ENCODE assay signal across 8 mouse cellular contexts in genomic region chr7:96952094-96952493, GRCm38 (mm10). TPM values are rescaled to one million over a fixed set of nuclear protein-coding genes. Genes with fewer than 3 reads are reported as not detected.
DNase-seq lines count a peak whose midpoint lies in the region; ATAC-seq and TF ChIP-seq lines count a peak whose summit lies in the region.

No protein-coding gene starts in this region.

- no peak overlapping the region for H3K27ac ChIP-seq in ES-E14 (ENCODE audit: insufficient read depth, low read depth, low read length, poor library complexity, severe bottlenecking)
- H3K27ac ChIP-seq in hindbrain, embryonic 12.5 days: no peak overlapping the region
- H3K27ac ChIP-seq in liver, postnatal 0 days (ENCODE audit: low read depth): peak overlapping the region; percentile 92

- H3K4me1 ChIP-seq in ES-E14 (ENCODE audit: control insufficient read depth in 2 of 2, insufficient read depth in 2 of 2, low read length in 2 of 2, poor library complexity in 1 of 2): peaks cover 0 to 1% of the 10 kb centered on the region in 2 experiments; a peak in 1 of 4 replicates
- H3K4me1 ChIP-seq in hindbrain, embryonic 12.5 days: peaks cover 7% of the 10 kb centered on the region
- H3K4me1 ChIP-seq in liver, postnatal 0 days (ENCODE audit: insufficient read depth): peaks cover 9% of the 10 kb centered on the region

- H3K9ac ChIP-seq in ES-E14 (ENCODE audit: insufficient read depth, low read depth, low read length, poor library complexity, severe bottlenecking): peak overlapping the region; percentile 97; the same call in 1 of the 2 replicates
- H3K9ac ChIP-seq in hindbrain, embryonic 12.5 days: peak overlapping the region; percentile 79
- H3K9ac ChIP-seq in liver, postnatal 0 days (replicated peaks): peak overlapping the region; percentile 86

- 38% methylated on average over 5 of the region's 5 CpGs for WGBS in hindbrain, embryonic 12.5 days
- WGBS in liver, postnatal 0 days (ENCODE audit: insufficient replicate concordance): 17% methylated on average over 5 of the region's 5 CpGs

- peak overlapping the region; percentile 77 for H3K4me2 ChIP-seq in hindbrain, embryonic 12.5 days (replicated peaks)
- peak overlapping the region; percentile 86 for H3K4me2 ChIP-seq in liver, postnatal 0 days (ENCODE audit: low read depth, low read length)

- TF ChIP-seq EP300 in liver, postnatal 0 days (IDR thresholded peaks at IDR 0.05; ENCODE audit: low read depth): no peak

- no peak for ATAC-seq in CD4-positive, CD25-positive, alpha-beta regulatory T cell, adult 4 months
- no peak for ATAC-seq in hindbrain, embryonic 12.5 days (ENCODE audit: low FRiP score)
- ATAC-seq in liver, postnatal 0 days: 0 out of 2 replicates have a peak, but pooled peaks have one; percentile 8

- no peaks in the 10 kb centered on the region for H3K27me3 ChIP-seq in hindbrain, embryonic 12.5 days
- no peaks in the 10 kb centered on the region for H3K27me3 ChIP-seq in liver, postnatal 0 days (ENCODE audit: insufficient read depth, low read length)

- no peaks in the 10 kb centered on the region for H3K9me3 ChIP-seq in ES-E14 (ENCODE audit: control insufficient read depth, insufficient read depth, low read depth, low read length)
- no peaks in the 10 kb centered on the region for H3K9me3 ChIP-seq in hindbrain, embryonic 12.5 days (replicated peaks)
- H3K9me3 ChIP-seq in liver, postnatal 0 days (ENCODE audit: low read length): no peaks in the 10 kb centered on the region

- peak overlapping the region; percentile 97 for H3K4me3 ChIP-seq in ES-E14 (ENCODE audit: insufficient read depth in 1 of 2, low read depth in 1 of 2, low read length in 2 of 2, poor library complexity in 1 of 2, severe bottlenecking in 1 of 2)
- H3K4me3 ChIP-seq in hindbrain, embryonic 12.5 days: peak overlapping the region; percentile 86
- peak overlapping the region; percentile 85 for H3K4me3 ChIP-seq in liver, postnatal 0 days (ENCODE audit: low read depth, low read length)

- H3K36me3 ChIP-seq in ES-E14 (ENCODE audit: control insufficient read depth, insufficient read depth, low read length, poor library complexity, severe bottlenecking): no peaks in the 10 kb centered on the region; the same call in 1 of the 2 replicates
- H3K36me3 ChIP-seq in hindbrain, embryonic 12.5 days: peaks cover 2% of the 10 kb centered on the region; the same call in 1 of the 2 replicates
- H3K36me3 ChIP-seq in liver, postnatal 0 days (replicated peaks; ENCODE audit: insufficient read depth, low read length): peaks cover 3% of the 10 kb centered on the region; the same call in 1 of the 2 replicates

- DNase-seq in CD4-positive, CD25-positive, alpha-beta regulatory T cell, adult 2 months (ENCODE audit: low read depth, low spot score): peak; percentile 19
- no peak for DNase-seq in ES-E14 (ENCODE audit: low read depth, low spot score)
- no peak for DNase-seq in liver, postnatal 0 days
- DNase-seq in urinary bladder, postnatal 14 days (ENCODE audit: low spot score): no peak
- DNase-seq in T-cell, adult 2 months (ENCODE audit: low spot score): no peak
- DNase-seq in spleen, postnatal 10 days (ENCODE audit: low spot score in 2 of 2): no peak

- in situ Hi-C loops in ES-E14 (cut with MboI; ENCODE audit: low sequenced_read_pairs in 2 of 2, unreplicated experiment in 2 of 2): no loop called here

- TF ChIP-seq CTCF in liver, postnatal 0 days (IDR thresholded peaks at IDR 0.05; ENCODE audit: low read depth): no peak

TF ChIP-seq in ES-E14, 5 proteins besides CTCF, POLR2A, EP300 and RAD21:
- no peak for TF ChIP-seq ZC3H11A (IDR thresholded peaks at IDR 0.05; ENCODE audit: borderline replicate concordance, low read depth, low read length)
- TF ChIP-seq MAFK (IDR thresholded peaks at IDR 0.05; ENCODE audit: insufficient read depth, low read depth, low read length): no peak
- no peak for TF ChIP-seq CHD2 (IDR thresholded peaks at IDR 0.05; ENCODE audit: low read depth, low read length)

RNA-seq across cellular contexts. Expression of gene Nars2, which starts 0.8 kb away (rescaled TPM):
- polyA plus RNA-seq in CD4-positive, CD25-positive, alpha-beta regulatory T cell, adult 4 months (2017; shearing (Covaris generic)): 10 to 100 TPM in 1 of 2 experiments, 1 to 10 TPM in 1; 7.4 to 11.5 TPM
- total RNA-seq in ES-E14 (2012; rRNA removed): 9.0 and 11.5 TPM in 2 replicates
- 19.7 and 21.3 TPM in 2 replicates for polyA plus RNA-seq in hindbrain, embryonic 12.5 days (2016; fragmentation: Nextera tagmentation; extraction: Ambion mirVana)
- polyA plus RNA-seq in liver, postnatal 0 days (2015; fragmentation: Nextera tagmentation; extraction: Ambion mirVana): 13.3 and 14.1 TPM in 2 replicates
